Mouse (Mus musculus) MEL (cell line): Measurements from ENCODE around the gene Rnaseh2c. TPM values are rescaled to one million over a fixed set of nuclear protein-coding genes. Genes with fewer than 3 reads are reported as not detected.

Experiments used
- DNase-seq: peaks from one replicate; pipeline ENCODE4 v3.0.0; 2011; ENCODE audit warnings: low read depth, low spot score
- H3K27ac ChIP-seq: 2 replicates; pipeline ENCODE4 v1.5.1; 2012; ENCODE audit warnings: low read depth, mild to moderate bottlenecking, control low read depth, low read length, moderate library complexity; ENCODE audit not compliant: control insufficient read depth
- H3K27me3 ChIP-seq, 2 experiments: fragments of 150-350 bp in 1 of 2; sonication (generic) in 1 of 2; 2 replicates each; pipeline ENCODE4 v1.6.1; 2012; ENCODE audit warnings: low read length in 2 of 2, mild to moderate bottlenecking in 2 of 2, improper control_type of control experiment in 1 of 2, moderate library complexity in 1 of 2; ENCODE audit not compliant: insufficient read depth in 2 of 2, control insufficient read depth in 1 of 2
- H3K36me3 ChIP-seq, 2 experiments: 2 replicates each; pipeline ENCODE4 v1.6.1; 2012 to 2014; ENCODE audit warnings: low read length in 2 of 2, improper control_type of control experiment in 1 of 2, inconsistent platforms in 1 of 2, mild to moderate bottlenecking in 1 of 2; ENCODE audit not compliant: insufficient read depth in 2 of 2, control insufficient read depth in 1 of 2
- H3K4me1 ChIP-seq, 2 experiments: fragments of 150-350 bp in 1 of 2; sonication (generic) in 1 of 2; 2 replicates each; pipeline ENCODE4 v1.6.1; 2012; ENCODE audit warnings: low read length in 2 of 2, improper control_type of control experiment in 1 of 2, mild to moderate bottlenecking in 1 of 2; ENCODE audit not compliant: insufficient read depth in 2 of 2, control insufficient read depth in 1 of 2
- H3K4me3 ChIP-seq, 2 experiments: fragments of 150-350 bp in 1 of 2; sonication (generic) in 1 of 2; 2 replicates each; pipeline ENCODE4 v1.5.1; 2012; ENCODE audit warnings: low read depth in 2 of 2, low read length in 2 of 2, mild to moderate bottlenecking in 2 of 2, moderate library complexity in 2 of 2, control low read depth in 1 of 2, improper control_type of control experiment in 1 of 2; ENCODE audit not compliant: control insufficient read depth in 1 of 2, insufficient read depth in 1 of 2
- H3K79me2 ChIP-seq: 2 replicates; pipeline ENCODE4 v1.6.1; 2012; ENCODE audit warnings: mild to moderate bottlenecking, low read length, moderate library complexity; ENCODE audit not compliant: control insufficient read depth, poor library complexity, insufficient read depth
- H3K9ac ChIP-seq: 2 replicates; pipeline ENCODE4 v1.6.1; 2012; ENCODE audit warnings: low read depth, mild to moderate bottlenecking, control low read depth, low read length, moderate library complexity; ENCODE audit not compliant: control insufficient read depth, poor library complexity, severe bottlenecking
- H3K9me3 ChIP-seq: fragments of 150-350 bp; sonication (generic); replicated peaks from 2 replicates; pipeline ENCODE4 v1.6.1; 2012; ENCODE audit warnings: mild to moderate bottlenecking, low read length, improper control_type of control experiment, moderate library complexity; ENCODE audit not compliant: insufficient read depth
- BHLHE40 ChIP-seq: IDR thresholded peaks from 2 replicates; pipeline ENCODE4 v1.6.1; 2012; ENCODE audit warnings: low read depth, mild to moderate bottlenecking, inconsistent platforms, low read length, improper control_type of control experiment, borderline replicate concordance
- CHD1 ChIP-seq: IDR thresholded peaks from 2 replicates; pipeline ENCODE4 v1.6.1; 2012; ENCODE audit warnings: low read depth, mild to moderate bottlenecking, inconsistent platforms, low read length, improper control_type of control experiment
- CTCF ChIP-seq, 3 experiments: IDR thresholded peaks in 2 of 3; conservative IDR thresholded peaks in 1 of 3; 2 replicates each; pipeline ENCODE4 v1.5.1; 2011 to 2012; ENCODE audit warnings: low read length in 3 of 3, low read depth in 2 of 3, mild to moderate bottlenecking in 2 of 3, improper control_type of control experiment in 1 of 3, inconsistent platforms in 1 of 3, mixed read lengths in 1 of 3, moderate library complexity in 1 of 3; ENCODE audit not compliant: control insufficient read depth in 1 of 3, insufficient read depth in 1 of 3, poor library complexity in 1 of 3, severe bottlenecking in 1 of 3
- ELF1 ChIP-seq: IDR thresholded peaks from 2 replicates; pipeline ENCODE4 v1.6.1; 2014; ENCODE audit warnings: low read depth, mild to moderate bottlenecking, inconsistent platforms, low read length, improper control_type of control experiment, moderate library complexity
- ETS1 ChIP-seq: IDR thresholded peaks from 2 replicates; pipeline ENCODE4 v1.6.1; 2012; ENCODE audit warnings: low read depth, mild to moderate bottlenecking, inconsistent platforms, low read length, improper control_type of control experiment, moderate library complexity
- GABPA ChIP-seq: IDR thresholded peaks from 2 replicates; pipeline ENCODE4 v1.6.1; 2012; ENCODE audit warnings: low read depth, mild to moderate bottlenecking, inconsistent platforms, low read length, improper control_type of control experiment, moderate library complexity
- GATA1 ChIP-seq: IDR thresholded peaks from 2 replicates; pipeline ENCODE4 v1.6.1; 2011; ENCODE audit warnings: low read depth, low read length, improper control_type of control experiment
- JUND ChIP-seq: IDR thresholded peaks from 2 replicates; pipeline ENCODE4 v1.6.1; 2011; ENCODE audit warnings: low read depth, mild to moderate bottlenecking, improper control_type of control experiment, low read length
- KAT2A ChIP-seq: conservative IDR thresholded peaks from 2 replicates; pipeline ENCODE4 v1.6.1; 2012; ENCODE audit warnings: low read depth, low read length, improper control_type of control experiment, inconsistent platforms
- MAFK ChIP-seq: IDR thresholded peaks from 2 replicates; pipeline ENCODE4 v1.6.1; 2011; ENCODE audit warnings: low read depth, mild to moderate bottlenecking, low read length, improper control_type of control experiment, borderline replicate concordance
- MAX ChIP-seq: IDR thresholded peaks from 2 replicates; pipeline ENCODE4 v1.6.1; 2011; ENCODE audit warnings: low read length, improper control_type of control experiment
- MEF2A ChIP-seq: IDR thresholded peaks from 2 replicates; pipeline ENCODE4 v1.6.1; 2014; ENCODE audit warnings: low read depth, mild to moderate bottlenecking, inconsistent platforms, low read length, improper control_type of control experiment; ENCODE audit not compliant: poor library complexity, insufficient replicate concordance, severe bottlenecking; ENCODE audit errors: extremely low read depth
- NRF1 ChIP-seq: IDR thresholded peaks from 2 replicates; pipeline ENCODE4 v1.6.1; 2014; ENCODE audit warnings: low read depth, mild to moderate bottlenecking, inconsistent platforms, low read length, improper control_type of control experiment, moderate library complexity; ENCODE audit not compliant: poor library complexity, insufficient read depth, severe bottlenecking
- POLR2AphosphoS2 ChIP-seq: IDR thresholded peaks from 2 replicates; pipeline ENCODE4 v1.6.1; 2011; ENCODE audit warnings: low read length, improper control_type of control experiment
- RAD21 ChIP-seq: IDR thresholded peaks from 2 replicates; pipeline ENCODE4 v1.6.1; 2011; ENCODE audit warnings: mild to moderate bottlenecking, low read depth, low read length, improper control_type of control experiment
- RCOR1 ChIP-seq: IDR thresholded peaks from 2 replicates; pipeline ENCODE4 v1.6.1; 2012; ENCODE audit warnings: low read depth, mild to moderate bottlenecking, inconsistent platforms, low read length, improper control_type of control experiment
- SMC3 ChIP-seq: IDR thresholded peaks from 2 replicates; pipeline ENCODE4 v1.6.1; 2011; ENCODE audit warnings: low read depth, low read length, improper control_type of control experiment
- TAL1 ChIP-seq: IDR thresholded peaks from 2 replicates; pipeline ENCODE4 v1.6.1; 2012; ENCODE audit warnings: mild to moderate bottlenecking, inconsistent platforms, low read length, moderate library complexity, mixed read lengths
- TBP ChIP-seq: IDR thresholded peaks from 2 replicates; pipeline ENCODE4 v1.8.0; 2011; ENCODE audit warnings: low read depth, low read length, improper control_type of control experiment
- TCF12 ChIP-seq: IDR thresholded peaks from 2 replicates; pipeline ENCODE4 v1.6.1; 2014; ENCODE audit warnings: low read depth, mild to moderate bottlenecking, inconsistent platforms, low read length, improper control_type of control experiment, moderate library complexity
- ZKSCAN1 ChIP-seq: IDR thresholded peaks from 2 replicates; pipeline ENCODE4 v1.6.1; 2012; ENCODE audit warnings: low read depth, mild to moderate bottlenecking, inconsistent platforms, low read length, improper control_type of control experiment, moderate library complexity
- ZNF384 ChIP-seq: IDR thresholded peaks from 2 replicates; pipeline ENCODE4 v1.6.1; 2012; ENCODE audit warnings: low read depth, mild to moderate bottlenecking, inconsistent platforms, low read length, improper control_type of control experiment
- polyA plus RNA-seq, 2 experiments: library from polyadenylated mRNA; stranded (reverse) in 1 of 2; unstranded in 1 of 2; fragments of >175 nt in 1 of 2; fragments of >200 nt in 1 of 2; gene quantifications; 2 replicates each; pipeline versions ENCODE4 v1.2.1 to v1.2.4; 2012; ENCODE audit warnings: low replicate concordance in 2 of 2, low read depth in 1 of 2; ENCODE audit not compliant: insufficient read length in 2 of 2, insufficient read depth in 1 of 2, missing spikeins in 1 of 2
- total RNA-seq: library from RNA; depleted of rRNA; stranded (reverse); fragments of 300-350 nt; gene quantifications from 2 replicates; pipeline ENCODE4 v1.2.3, GENCODE M21; 2012

Gene Rnaseh2c
- total and polyA plus RNA-seq, 3 experiments: 109 to 165 TPM; not detected in 1

- no peaks in the 10 kb centered on the region for H3K9me3 ChIP-seq
- H3K36me3 ChIP-seq: peaks cover 0 to 2% of the 10 kb centered on the region in 2 experiments; a peak in 1 of 4 replicates
- no peak overlapping the region for H3K4me3 ChIP-seq
- H3K9ac ChIP-seq: no peak overlapping the region
- H3K79me2 ChIP-seq: no peaks in the 10 kb centered on the region
- H3K4me1 ChIP-seq: 0 out of 4 replicates have a peak, but pooled peaks cover 0 to 4% of the 10 kb centered on the region in 2 experiments
- H3K27ac ChIP-seq: no peak overlapping the region
- no peak for TF ChIP-seq TAL1
- no peak for DNase-seq
- H3K27me3 ChIP-seq: no peaks in the 10 kb centered on the region
These were observed 50.0 kb downstream of the Rnaseh2c start for GRCm38 (mm10) chr19:5651502-5652274.

DNA sequence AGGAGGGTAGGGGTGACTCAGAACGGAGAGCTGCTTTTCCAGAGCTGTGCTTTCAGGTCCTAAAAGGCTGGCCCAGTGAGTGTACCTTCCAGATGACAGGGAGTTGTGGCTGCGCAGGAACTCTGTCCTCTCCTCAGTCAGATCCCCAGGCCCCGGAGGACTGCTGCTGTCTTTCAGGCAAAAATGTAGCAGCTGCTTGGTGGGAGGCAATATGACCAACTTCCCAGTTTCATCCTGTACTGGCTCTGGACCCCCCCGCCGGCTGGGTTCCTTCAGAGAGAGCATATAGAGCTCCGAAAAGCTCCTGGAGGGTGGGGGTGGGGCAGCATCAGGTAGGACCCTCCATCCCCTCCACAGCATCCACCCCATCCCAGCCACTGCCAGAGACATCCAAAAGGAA, 50.9 kb downstream of the Rnaseh2c start:
- H3K27me3 ChIP-seq: no peaks in the 10 kb centered on the region
- H3K27ac ChIP-seq: no peak overlapping the region
- DNase-seq: no peak
- TF ChIP-seq TBP (no peak), ZKSCAN1 (no peak), RAD21 (no peak), CHD1 (no peak), SMC3 (no peak), POLR2AphosphoS2 (no peak), RCOR1 (no peak), ELF1 (no peak), CTCF (IDR thresholded peaks at IDR 0.05 in 2 of 3, conservative IDR thresholded peaks at IDR 0.05 in 1 of 3; ENCODE audit: control insufficient read depth in 1 of 3, insufficient read depth in 1 of 3, low read depth in 2 of 3, low read length in 3 of 3, poor library complexity in 1 of 3, severe bottlenecking in 1 of 3) (no peak), TCF12 (no peak), MAFK (no peak)
- TF ChIP-seq, all 39 proteins: peak for 0
- no peak overlapping the region for H3K4me3 ChIP-seq
- H3K9me3 ChIP-seq: no peaks in the 10 kb centered on the region
- H3K79me2 ChIP-seq: no peaks in the 10 kb centered on the region
- H3K9ac ChIP-seq: no peak overlapping the region
- H3K4me1 ChIP-seq: 0 out of 4 replicates have a peak, but pooled peaks cover 0 to 4% of the 10 kb centered on the region in 2 experiments
- H3K36me3 ChIP-seq: peaks cover 0 to under 1% of the 10 kb centered on the region in 2 experiments; a peak in 1 of 4 replicates

GRCm38 (mm10) chr19:5653969-5654719, 52.5 kb downstream of the Rnaseh2c start:
- TF ChIP-seq ZNF384: no peak
- no peak for TF ChIP-seq BHLHE40
- no peak for TF ChIP-seq TCF12
- no peak for TF ChIP-seq GABPA
- no peak for TF ChIP-seq MAX
- TF ChIP-seq NRF1: no peak
- TF ChIP-seq ETS1: no peak
- TF ChIP-seq JUND: no peak
- TF ChIP-seq MEF2A: no peak
- no peak for TF ChIP-seq KAT2A
- TF ChIP-seq GATA1: no peak
- Histone ChIP-seq H3K4me1 (0 out of 4 replicates have a peak, but pooled peaks cover 0 to 4% of the 10 kb centered on the region in 2 experiments), H3K9me3 (no peaks in the 10 kb centered on the region), H3K4me3 (no peak overlapping the region), H3K27ac (no peak overlapping the region), H3K27me3 (no peaks in the 10 kb centered on the region), H3K79me2 (no peaks in the 10 kb centered on the region), H3K9ac (no peak overlapping the region), H3K36me3 (no peaks in the 10 kb centered on the region)
- no peak for DNase-seq
